Mouse (Mus musculus): ENCODE data around the gene Zmym6. TPM values are rescaled to one million over a fixed set of nuclear protein-coding genes. Genes with fewer than 3 reads are reported as not detected.

Zmym6 gene
- 18.5 TPM for polyA plus RNA-seq (2014; fragmentation: Illumina TruSeq; extraction: RNeasy Lipid Tissue Mini Kit (QIAGEN cat#74804); ENCODE audit: low read depth, low replicate concordance)

DNA sequence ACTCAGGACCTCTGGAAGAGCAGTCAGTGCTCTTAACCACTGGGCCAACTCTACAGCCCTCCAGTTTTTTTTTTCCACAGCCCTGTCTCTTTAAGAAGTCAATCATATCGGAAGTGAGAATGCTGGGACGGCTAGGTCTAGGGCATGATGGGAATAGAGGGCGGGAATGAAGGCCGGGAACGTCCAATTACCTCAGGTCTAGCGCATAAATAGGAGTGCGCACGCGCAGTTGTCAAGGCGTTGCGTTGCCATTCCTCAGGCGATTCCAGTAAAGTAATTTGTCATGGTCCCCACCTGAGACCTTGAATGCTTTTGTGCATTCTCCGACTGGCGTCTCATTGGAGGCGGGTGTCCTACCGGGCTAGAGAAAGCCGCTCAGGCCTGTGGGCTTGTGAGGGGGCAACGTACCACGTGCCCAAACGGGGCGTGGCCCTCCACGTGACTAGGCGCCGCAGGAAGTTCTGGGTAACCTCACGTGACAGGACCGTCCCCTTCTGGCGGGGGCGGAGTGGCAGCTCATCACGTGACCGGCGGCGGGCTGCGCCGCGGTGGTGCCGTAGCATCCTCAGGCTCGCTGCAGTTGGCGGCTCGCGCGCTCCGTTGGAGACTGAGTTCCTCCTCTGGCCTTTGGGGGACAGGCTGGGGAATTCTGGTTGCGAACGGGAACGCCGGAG is at the start of gene Zmym6:
Zmym6 (plus strand) TSS at position 509 of the 674 bp plus-strand sequence.

DNA sequence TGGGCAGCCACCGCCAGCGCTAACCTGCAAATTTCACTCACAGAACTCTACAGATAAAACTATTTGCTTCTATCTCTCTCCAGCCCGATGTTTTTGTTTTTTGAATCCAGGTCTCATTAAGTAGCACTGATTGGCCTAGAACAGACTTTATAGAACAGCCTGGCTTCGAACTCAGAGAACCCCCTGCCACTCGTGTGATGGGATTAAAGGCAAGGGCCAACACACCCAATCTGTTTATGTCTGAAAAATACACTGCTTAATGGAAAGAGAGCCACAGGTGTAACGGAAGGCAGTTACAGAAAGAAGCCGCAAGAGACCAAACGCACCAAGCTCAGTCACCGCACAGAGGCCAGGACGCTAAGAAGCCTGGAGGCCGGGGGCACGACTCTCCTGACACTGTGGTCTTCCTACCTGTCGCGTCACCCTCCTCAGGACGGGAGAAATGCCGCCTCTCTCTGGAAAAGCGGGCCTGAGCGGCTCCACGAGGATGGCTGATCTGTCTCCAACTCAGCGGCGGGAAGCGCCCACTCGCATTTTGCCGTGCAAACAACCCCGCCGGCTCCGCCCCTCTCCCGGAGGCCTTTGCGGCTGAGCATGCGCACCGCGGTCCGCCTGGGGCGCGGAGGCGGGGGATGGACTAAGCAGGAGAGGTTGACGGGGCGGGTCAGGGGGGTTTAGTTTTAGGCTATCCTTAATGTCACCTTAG is 16.4 kb upstream of the Zmym6 start, which contains the start of gene Zmym1:
Zmym1 (minus strand) TSS at position 568 of the 706 bp plus-strand sequence.

DNA sequence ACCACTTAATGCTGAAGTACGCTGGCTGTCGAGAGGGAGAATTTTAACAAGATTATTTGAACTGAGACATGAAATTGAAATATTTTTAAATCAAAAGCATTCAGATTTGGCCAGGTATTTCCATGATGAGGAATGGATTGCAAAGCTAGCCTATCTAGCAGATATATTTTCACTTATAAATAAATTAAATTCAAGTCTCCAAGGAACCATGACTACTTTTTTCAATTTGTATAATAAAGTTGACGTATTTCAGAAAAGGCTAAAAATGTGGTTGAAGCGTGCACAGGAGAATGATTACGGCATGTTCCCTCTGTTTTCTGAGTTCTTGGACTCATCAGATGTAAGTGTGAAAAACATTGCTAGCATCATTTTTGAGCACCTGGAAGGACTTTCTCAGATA is 46.2 kb downstream of the Zmym6 start, which contains the start of gene Tmem35b:
Tmem35b (plus strand) TSS at position 301 of the 400 bp plus-strand sequence.

DNA sequence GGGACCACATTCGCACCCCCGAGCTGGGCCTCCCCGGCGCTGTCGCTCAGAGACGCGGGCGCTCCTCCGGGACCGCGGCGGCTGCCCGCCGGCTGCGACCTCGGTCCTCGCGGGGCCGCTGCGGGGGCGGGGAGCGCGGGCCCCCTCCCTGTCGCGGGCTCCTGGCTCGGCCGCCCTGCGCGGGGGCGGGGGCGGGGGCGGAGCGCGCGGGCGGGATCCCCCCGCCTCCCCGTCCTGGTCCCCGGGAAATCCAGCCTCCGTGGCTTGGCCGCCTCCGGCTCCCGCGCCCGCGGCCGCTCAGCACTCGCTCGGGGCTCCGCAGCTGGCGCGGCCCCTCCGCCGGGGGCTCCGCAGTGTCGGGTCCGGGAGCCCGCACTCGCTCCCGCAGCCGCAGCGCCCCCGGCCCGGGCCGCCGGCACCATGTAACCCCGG is 91.7 kb downstream of the Zmym6 start, which contains the start of gene Dlgap3:
Dlgap3 (plus strand) TSS at position 291 of the 432 bp plus-strand sequence.

Other genes starting within 250 kb of the Zmym6 start
- gene Zmym4, start 109.2 kb upstream of the Zmym6 start, polyA plus RNA-seq (2014; fragmentation: Illumina TruSeq; extraction: RNeasy Lipid Tissue Mini Kit (QIAGEN cat#74804); ENCODE audit: low read depth, low replicate concordance): 10.9 TPM
- 121 TPM for gene Sfpq, start 56.1 kb upstream of the Zmym6 start, polyA plus RNA-seq (2014; fragmentation: Illumina TruSeq; extraction: RNeasy Lipid Tissue Mini Kit (QIAGEN cat#74804); ENCODE audit: low read depth, low replicate concordance)
- 3.6 TPM for gene Zmym1, start 16.2 kb upstream of the Zmym6 start, polyA plus RNA-seq (2014; fragmentation: Illumina TruSeq; extraction: RNeasy Lipid Tissue Mini Kit (QIAGEN cat#74804); ENCODE audit: low read depth, low replicate concordance)
- gene Tmem35b, start 46.3 kb downstream of the Zmym6 start, polyA plus RNA-seq (2014; fragmentation: Illumina TruSeq; extraction: RNeasy Lipid Tissue Mini Kit (QIAGEN cat#74804); ENCODE audit: low read depth, low replicate concordance): 2.1 TPM
- not detected for gene Dlgap3, start 91.8 kb downstream of the Zmym6 start, polyA plus RNA-seq (2014; fragmentation: Illumina TruSeq; extraction: RNeasy Lipid Tissue Mini Kit (QIAGEN cat#74804); ENCODE audit: low read depth, low replicate concordance)
- 64.1 TPM for gene Smim12, start 166.4 kb downstream of the Zmym6 start, polyA plus RNA-seq (2014; fragmentation: Illumina TruSeq; extraction: RNeasy Lipid Tissue Mini Kit (QIAGEN cat#74804); ENCODE audit: low read depth, low replicate concordance)
- 13.1 TPM for gene Gja4, start 236.7 kb downstream of the Zmym6 start, polyA plus RNA-seq (2014; fragmentation: Illumina TruSeq; extraction: RNeasy Lipid Tissue Mini Kit (QIAGEN cat#74804); ENCODE audit: low read depth, low replicate concordance)